Mouse (Mus musculus) cerebellum, adult 2 months (tissue): ENCODE measurements around the gene Sec16b.

Experiments used
- CTCF ChIP-seq: fragments of 200-500 bp; IDR thresholded peaks from 2 replicates; pipeline ENCODE4 v1.5.1; 2011; ENCODE audit warnings: low read depth, mild to moderate bottlenecking, control low read depth, low read length, moderate library complexity, borderline replicate concordance; ENCODE audit not compliant: insufficient read depth
- POLR2A ChIP-seq: fragments of 200-500 bp; IDR thresholded peaks from 2 replicates; pipeline ENCODE4 v1.6.1; 2011; ENCODE audit warnings: low read length, control low read depth, borderline replicate concordance; ENCODE audit not compliant: insufficient read depth

GRCm38 (mm10) chr1:157512690-157513448 lies 6.3 kb downstream of the Sec16b start:
- TF ChIP-seq CTCF (no peak), POLR2A (no peak)
